Mouse (Mus musculus): Measurements from ENCODE around the gene Tcp11.

DNA sequence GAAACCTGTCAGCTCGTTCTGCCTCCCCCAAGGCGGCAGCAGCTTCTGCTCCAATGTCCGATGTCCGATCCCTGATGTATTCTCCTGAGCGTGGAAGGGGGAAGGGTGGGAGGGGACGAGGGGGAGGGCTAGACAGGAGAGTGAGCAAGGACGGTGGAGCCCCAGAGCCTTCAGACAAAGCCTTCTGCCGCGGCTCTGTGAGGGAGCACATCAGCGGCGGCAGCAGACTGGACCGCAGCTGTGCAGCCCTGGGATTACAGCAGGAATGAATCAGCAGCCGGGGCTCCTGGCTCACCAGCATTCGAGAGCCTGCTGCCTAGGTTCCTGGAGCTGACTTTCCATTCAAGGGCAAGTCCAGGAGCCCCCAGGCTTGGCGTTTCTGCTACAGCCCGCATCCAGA lies 39.8 kb downstream of the Tcp11 start:
- TF ChIP-seq CTCF (IDR thresholded peaks at IDR 0.05; ENCODE audit: borderline replicate concordance, control insufficient read depth, extremely low read depth, insufficient read depth, low read length, poor library complexity) (no peak), POLR2A (IDR thresholded peaks at IDR 0.05; ENCODE audit: control insufficient read depth, extremely low read depth, insufficient read depth, low read length, poor library complexity) (no peak)
